Mouse (Mus musculus) ES-E14 (cell line): ENCODE measurements at regions not wholly inside any gene's neighbourhood (a gene's known extent, or its start where the extent isn't known, plus 50 kb on each side); places are given as distances from the start of the nearest gene placed in this dataset.

Experiments
- CHD2 ChIP-seq: IDR thresholded peaks from 2 replicates; pipeline ENCODE4 v1.6.1; 2014; ENCODE audit warnings: mild to moderate bottlenecking, low read depth, low read length, inconsistent platforms
- HCFC1 ChIP-seq: IDR thresholded peaks from 2 replicates; pipeline ENCODE4 v1.6.1; 2012; ENCODE audit warnings: low read length, inconsistent platforms, borderline replicate concordance; ENCODE audit not compliant: insufficient read depth
- MAFK ChIP-seq: IDR thresholded peaks from 2 replicates; pipeline ENCODE4 v1.6.1; 2014; ENCODE audit warnings: mild to moderate bottlenecking, low read depth, low read length, inconsistent platforms; ENCODE audit not compliant: insufficient read depth
- ZC3H11A ChIP-seq: IDR thresholded peaks from 2 replicates; pipeline ENCODE4 v1.6.1; 2012; ENCODE audit warnings: low read depth, mild to moderate bottlenecking, inconsistent platforms, low read length, borderline replicate concordance
- ZNF384 ChIP-seq: IDR thresholded peaks from 2 replicates; pipeline ENCODE4 v1.6.1; 2012; ENCODE audit warnings: low read depth, low read length, inconsistent platforms

- TF ChIP-seq ZC3H11A (no peak), MAFK (no peak), CHD2 (no peak), HCFC1 (no peak), ZNF384 (no peak)
Observed at GRCm38 (mm10) chr10:99336091-99336490, 73.1 kb downstream of the Dusp6 start.
